Mouse (Mus musculus): Measurements from ENCODE around the gene Aldh3b2.
A peak's percentile ranks its signal among the peaks of the same experiment; 100 is the strongest.

The Aldh3b2 gene

DNA sequence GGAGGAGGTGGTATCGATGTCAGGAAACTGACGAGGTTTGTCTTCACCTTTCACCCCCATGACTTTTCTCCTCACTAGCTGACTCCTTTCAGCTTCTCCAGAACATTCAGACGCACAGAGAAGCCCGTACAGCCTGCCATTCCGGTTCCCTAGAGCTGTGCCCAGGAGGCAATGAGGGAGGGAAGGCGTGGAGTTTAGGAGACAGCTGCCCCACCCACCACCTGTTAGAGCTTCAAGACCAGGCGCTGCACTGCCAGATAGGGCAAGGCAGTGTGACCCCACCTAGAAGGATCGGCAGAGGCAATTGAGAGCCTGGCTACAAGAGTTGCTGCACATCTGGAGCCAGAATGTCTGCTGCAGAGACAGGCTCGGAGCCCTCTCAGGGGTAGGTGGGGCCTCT, at the start of gene Aldh3b2:
Gene Aldh3b2, plus strand, starts transcription at position 100 of the 400 bp plus-strand sequence.
- DNase-seq = no peak

DNA sequence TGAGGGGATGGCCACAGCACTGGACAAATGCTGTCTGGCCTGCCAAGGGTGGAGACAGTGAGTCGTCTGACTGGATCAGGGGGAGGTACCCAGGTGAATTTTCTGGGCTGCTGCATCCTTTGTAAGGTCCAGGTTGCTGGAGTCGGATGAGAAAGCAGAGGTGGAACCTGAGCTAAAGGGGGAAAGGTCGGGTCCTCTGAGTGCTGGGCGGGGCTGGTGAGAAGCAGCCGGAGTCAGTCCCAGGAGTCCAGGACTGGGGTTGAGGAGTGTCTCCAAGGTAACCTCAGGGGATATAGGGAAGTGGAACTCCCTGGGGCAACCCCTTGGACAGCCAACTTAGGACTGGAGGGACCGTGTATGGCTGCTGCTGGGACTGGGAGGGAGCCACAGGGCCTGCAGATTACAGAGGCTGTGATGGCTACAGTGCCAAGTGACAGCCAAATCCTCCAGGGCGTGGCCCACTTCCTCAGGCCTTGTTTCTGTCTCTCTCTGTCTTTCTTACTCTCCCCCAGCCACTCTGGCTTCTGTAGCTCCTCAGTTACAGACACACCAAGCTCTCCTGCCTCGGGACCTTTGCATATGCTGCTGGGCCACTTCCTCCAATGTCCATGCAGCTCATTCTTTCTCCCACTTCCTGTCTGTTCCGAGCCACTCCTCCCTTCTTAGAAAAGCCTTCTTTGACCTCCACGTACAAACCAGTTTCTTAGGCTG, 49.3 kb upstream of the Aldh3b2 start:
- DNase-seq = peak in 1 of 2 experiments; percentile 29

DNA sequence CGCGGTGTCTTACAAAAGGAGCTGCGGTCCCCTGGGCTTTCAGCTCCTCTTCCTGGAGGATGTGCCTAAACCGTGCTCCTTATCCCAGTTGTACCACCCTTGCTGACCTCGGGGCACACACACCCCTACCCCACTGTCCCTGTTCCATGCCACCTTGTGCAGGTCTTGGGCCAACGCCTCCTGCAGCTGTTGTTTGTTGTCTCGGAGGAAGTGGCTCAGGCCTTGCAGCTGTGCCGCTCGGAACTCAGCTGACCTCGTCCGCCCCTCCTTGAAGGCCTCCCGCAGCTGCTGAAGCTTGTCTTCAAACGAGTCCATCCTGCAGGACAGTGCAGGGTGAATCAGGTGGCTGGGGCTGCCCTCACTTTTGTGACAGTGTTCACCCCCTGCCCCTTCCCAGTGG, 48.5 kb upstream of the Aldh3b2 start:
- peak; percentile 60 to 71 for DNase-seq

DNA sequence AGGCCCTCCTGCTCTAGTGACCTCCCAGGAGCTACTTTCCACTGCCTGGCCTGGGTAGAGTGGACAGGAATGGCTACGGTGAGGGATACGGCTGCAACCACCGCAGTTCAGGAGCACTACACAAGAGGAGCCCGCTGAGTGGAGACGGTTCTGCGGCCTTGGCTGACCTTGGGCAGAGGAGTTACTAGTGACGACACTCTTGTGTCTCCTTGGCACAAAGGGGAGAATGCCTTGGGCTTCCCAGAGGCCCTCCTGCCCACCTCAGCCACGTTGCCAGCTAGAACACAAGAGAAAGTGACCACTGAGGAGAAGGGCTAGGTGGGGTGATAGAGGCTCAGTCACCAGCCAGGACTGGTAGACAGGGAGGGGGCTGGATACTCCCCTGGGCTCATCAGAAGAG, 47.9 kb upstream of the Aldh3b2 start:
- peak in 1 of 2 experiments; percentile 8 for DNase-seq

DNA sequence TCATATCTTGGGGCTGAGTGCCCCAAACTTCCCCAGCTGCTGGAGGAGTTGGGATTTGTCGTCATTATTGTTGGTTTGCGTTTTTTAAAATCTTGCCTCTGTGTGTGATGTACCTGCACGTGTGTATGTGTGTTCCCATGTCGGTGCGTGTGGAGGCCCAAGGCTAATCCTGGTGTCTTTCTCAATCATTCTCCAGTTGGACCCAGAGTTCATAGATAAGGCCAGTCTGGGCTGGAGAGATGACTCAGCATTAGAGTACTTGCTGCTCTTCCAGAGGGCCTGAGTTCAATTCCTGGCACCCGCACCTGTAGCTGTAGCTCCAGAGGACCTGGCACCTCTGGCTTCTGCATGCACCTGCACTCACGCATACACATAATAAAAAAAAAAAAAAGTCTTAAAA, 47.3 kb upstream of the Aldh3b2 start:
- no peak for DNase-seq

DNA sequence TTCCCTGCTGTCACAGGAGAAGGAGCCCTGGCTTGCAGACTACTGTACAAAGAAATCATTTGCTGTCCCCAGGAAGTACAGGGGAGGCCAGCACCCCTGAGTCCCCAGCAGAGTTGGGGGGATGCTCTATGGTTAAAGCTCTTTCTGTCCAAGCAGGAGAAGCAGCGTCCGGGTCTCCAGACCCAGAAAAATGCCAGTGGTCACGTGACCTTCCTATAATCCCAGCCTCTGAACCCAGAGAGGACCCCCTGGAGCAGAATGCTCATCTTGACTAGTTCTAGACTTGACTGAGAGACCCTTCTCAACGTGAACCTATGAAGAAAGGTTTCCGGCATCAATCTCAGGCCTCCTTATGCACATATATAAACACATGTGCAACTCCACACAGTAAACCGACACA, 46.3 kb upstream of the Aldh3b2 start:
- DNase-seq = no peak

DNA sequence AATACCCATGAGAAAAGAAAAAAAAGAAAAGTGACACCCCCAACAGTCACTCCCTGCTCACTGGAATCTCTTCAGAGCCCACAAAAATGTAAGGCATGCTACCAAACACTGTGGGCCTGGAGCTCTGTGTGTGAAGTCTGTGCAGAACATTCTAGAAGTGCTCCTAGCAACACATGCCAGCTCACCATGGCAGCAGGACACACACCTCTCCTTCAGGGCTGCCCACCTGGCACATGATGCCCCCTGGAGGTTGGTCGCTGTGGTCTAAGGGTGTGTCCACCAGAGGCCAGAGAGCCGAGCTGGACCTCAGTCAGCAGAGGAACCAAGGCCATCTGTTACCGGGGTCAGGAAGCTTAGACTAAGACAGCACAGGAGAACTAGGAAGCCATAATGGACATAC, 45.8 kb upstream of the Aldh3b2 start:
- DNase-seq = no peak

DNA sequence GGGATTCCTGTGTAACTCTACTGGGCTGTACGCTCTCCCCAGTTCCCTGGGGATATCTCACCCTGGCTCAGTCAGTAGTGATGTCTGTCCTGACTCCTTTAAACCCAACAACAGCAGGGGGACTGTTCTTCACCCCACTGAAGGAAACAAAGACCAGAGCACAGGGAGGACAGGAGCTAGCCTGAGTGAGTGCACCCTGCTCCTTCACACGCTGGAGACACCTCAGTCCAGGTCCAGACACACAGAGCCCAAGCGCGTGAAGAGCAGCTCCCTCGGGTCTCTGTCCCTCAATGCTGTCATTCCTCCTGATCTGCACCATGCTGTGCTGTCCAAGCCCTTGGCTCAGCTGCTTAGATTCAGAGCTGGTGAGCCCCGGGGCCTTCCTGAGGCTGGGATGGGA, 45.4 kb upstream of the Aldh3b2 start:
- no peak for DNase-seq

DNA sequence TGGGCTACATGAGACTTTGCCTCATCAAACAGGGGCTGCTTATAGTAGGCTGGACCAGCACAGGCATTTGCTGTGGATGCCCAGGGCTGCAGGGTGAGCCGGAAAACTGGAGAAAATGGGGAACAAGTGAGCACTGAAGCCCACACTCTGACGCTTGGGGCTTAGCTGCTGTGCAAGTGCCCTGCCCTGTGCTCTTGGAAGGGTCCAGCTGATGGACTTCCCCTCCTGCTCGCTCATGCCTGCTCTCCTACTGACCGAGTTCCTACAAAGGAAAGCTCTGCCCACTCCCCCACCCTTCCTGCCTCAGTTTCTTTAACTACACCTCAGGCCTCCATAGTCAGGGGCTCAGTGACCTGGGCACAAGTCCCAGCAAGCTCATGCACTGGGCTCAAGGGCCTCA, 44.1 kb upstream of the Aldh3b2 start:
- DNase-seq = no peak

DNA sequence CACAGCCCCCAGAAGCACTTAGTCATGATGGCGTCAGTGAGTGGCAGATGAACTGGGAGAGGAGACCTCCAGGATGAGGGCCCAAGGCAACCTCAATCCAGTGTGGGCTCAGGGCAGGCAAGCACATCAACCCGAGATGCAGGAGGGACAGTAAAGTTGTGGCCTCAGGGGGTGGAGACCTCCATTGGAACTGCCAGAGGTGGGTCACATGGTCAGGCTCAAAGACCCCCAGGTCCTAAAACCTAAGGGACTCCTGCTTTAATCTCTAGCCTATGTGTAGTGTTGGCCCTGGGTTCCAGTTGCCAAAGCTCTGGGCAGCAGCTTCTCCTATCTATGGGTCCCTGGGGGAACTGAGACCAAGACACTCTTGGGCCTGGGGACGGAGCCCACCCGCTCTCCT, 43.3 kb upstream of the Aldh3b2 start:
- DNase-seq = no peak

DNA sequence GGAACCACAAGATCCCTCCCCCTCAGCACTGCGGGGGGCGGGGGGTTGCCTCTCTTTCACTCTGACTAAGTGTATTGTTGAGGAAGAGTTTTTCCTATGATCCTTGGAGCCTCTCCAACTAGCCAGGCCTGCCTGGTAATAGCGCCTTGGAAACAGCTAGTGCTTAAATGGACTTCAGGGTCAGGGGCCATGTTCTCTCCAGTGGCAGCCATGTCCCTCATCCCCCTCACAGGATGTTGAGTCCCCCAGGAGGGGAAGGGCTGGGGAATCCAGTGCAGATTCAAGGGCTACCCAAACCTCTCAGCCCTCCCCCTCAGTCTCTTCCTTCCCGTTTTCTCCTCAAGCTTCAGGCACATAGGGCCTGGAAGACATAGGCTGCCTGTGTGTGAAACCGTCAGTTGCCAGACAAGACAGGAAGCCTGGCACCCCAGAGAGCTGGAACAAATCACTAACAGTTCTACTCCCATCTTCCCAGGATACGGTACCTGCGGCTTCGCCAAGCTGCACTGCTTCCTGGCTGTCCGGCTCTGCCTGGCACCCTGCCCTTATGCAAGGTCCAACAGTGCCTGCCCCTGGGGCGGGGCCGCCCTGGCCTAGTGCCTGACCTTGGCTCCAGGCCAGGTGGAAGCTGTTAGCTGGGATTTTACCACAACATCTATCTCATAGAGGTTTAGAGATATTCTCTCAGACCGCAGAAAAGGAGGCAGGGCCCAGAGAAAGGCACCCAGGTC, 42.8 kb upstream of the Aldh3b2 start, which contains the start of gene Aldh3b1:
Gene Aldh3b1, minus strand, starts transcription at position 598 of the 731 bp plus-strand sequence.
- peak; percentile 55 to 63 for DNase-seq

DNA sequence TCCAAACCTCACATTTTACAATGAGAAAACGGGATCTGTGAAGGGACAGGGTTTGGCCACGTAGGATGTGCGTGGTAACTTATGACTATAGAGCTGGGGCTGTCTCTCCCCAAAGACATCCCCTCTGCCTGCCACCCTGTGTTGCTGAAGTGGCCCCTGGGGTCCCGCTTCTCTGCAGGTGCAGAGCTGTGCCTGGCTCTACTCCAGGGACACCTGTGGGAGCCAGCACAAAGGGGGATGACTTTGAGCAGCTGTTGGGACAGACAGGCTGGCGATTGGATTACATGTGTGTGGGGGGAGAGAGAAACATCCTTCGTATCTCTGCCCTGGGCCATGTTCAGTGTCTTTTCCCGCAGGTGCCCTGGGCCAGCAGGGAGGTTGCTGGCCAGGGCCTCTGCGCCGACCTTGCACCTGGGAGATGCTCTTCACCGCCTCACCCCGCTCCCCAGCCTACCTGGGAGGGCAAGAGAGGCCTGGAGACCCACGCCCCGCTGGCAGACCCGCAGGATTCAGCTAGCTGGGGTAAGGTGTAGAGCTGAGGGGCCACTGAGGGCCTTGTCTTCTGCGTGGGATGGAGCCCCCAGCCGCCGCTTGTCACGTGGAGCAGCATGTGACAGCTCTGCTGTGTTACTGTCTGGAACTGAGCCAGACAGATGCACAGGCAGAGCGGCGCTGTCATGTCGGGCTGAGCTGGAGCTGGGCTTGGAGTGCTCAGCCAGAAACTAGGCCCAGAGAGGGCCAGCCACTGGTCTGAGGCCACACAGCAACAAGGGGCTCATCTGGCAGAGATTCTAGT, 41.7 kb upstream of the Aldh3b2 start:
- peak in 1 of 2 experiments; percentile 38 for DNase-seq

DNA sequence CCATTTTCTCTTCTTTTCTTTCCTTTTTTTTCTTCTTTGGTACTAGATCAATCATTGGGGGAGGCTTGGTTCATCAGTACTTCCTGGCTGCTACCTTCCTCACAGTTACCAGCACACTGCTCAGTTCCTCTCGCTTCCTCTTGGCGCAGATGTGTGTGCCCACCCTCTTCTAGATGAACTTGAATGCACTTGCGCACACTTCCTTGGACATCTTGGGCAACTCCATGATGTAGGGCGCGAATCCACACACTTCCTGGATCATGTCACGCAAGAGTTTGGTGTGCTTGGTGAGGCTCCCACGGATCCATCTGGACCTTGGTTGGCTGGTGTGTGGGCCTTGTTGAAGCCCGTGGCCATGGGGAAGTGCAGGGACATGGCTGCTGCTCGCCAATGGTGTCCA, 40.4 kb upstream of the Aldh3b2 start:
- DNase-seq = no peak

DNA sequence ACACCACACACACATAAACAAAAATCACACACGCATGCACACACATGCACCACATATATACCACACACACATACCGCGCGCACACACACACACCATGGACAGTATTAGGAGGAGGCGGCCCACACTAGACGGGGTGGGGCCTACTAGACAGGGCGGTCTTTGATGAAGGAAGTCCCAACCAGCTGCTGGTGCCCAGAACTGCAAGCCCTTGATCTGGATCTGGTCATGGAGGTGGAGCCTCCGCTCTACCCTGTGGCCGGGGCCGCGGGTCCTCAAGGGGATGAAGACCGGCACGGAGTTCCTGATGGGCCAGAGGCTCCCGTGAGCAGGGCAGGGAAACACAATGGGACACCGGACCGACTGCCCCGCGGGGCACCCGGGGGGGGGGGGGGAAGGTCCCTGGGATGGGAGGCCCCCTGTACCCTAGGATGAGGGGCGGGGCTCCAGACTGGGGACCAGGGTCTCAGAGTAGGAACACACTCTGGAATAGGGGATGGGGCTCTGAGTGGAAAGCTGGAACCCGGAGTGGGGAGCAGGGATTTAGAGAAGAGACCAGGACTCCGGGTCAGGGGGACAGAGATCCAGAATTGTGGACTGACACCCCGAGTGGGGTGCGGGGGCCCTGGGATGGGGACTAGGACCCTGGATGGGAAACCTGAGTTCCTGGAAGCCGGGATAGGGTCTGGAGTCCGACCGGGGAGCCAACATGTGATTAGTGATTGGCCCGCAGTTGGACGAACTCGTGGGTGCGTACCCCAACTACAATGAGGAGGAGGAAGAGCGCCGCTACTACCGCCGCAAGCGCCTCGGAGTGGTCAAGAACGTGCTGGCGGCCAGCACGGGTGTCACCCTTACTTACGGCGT, 36.9 kb upstream of the Aldh3b2 start, which contains the start of gene Unc93b1:
Gene Unc93b1, plus strand, starts transcription at position 155 of the 864 bp plus-strand sequence.
- peak; percentile 74 to 76 for DNase-seq

DNA sequence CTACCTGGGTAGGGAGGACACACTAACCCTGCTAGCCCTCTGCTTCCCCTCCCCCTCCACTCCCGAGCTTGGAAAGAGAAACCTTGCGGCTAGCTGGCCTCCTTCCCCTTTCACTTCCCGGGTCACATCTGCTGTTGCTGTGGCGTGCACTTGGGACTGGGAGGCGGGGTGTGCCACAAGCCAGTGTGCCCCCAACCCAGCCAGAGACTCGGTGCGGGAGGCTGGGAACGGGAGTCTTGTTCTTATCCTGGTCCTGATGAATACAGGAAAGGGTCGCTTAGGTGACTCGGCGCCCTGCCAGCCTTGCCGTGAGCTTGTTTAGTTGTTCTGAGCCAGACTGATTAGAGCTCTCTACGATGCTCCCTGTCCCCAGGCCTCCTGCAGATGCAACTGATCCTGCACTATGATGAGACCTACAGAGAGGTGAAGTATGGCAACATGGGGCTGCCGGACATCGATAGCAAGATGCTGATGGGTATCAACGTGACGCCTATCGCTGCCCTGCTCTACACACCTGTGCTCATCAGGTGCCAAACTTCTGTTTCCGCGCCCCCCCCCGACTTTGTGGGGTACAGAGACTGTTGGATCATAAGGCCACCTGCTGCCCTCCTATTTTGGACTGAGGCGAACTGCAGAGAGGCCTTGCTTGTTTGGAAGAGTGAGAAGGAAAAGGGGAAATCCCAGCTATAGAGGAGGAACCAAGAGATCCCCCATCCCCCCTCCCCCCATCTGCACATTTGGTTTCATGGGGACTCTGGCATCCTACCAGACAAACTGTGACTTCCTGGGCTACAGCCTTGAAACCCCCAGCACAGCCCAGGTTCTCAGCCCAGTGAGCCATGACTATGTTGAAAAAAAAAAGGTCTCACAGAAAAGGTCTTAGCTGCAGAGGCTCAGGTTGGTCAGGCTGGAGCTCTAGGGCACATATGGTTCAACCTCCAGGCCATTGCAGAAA, 36.0 kb upstream of the Aldh3b2 start:
- DNase-seq = peak; percentile 82 to 84

DNA sequence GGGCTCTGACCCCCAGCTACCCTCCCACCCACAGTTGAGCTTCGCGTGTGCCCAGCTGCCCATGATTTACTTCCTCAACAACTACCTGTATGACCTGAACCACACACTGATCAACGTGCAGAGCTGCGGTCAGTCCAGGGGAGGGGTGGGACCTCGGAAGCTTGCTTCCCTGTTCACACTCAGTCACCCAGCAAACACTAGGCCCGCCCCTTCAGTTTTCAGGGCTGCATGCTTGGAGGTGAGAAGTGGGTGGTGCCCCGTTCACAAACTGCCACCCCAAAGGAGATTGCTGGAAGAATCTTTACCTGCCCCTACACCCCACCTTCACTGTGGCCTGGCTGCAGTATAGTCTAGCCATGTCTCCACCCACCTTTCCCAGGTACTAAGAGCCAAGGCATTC, 29.8 kb upstream of the Aldh3b2 start:
- no peak for DNase-seq

DNA sequence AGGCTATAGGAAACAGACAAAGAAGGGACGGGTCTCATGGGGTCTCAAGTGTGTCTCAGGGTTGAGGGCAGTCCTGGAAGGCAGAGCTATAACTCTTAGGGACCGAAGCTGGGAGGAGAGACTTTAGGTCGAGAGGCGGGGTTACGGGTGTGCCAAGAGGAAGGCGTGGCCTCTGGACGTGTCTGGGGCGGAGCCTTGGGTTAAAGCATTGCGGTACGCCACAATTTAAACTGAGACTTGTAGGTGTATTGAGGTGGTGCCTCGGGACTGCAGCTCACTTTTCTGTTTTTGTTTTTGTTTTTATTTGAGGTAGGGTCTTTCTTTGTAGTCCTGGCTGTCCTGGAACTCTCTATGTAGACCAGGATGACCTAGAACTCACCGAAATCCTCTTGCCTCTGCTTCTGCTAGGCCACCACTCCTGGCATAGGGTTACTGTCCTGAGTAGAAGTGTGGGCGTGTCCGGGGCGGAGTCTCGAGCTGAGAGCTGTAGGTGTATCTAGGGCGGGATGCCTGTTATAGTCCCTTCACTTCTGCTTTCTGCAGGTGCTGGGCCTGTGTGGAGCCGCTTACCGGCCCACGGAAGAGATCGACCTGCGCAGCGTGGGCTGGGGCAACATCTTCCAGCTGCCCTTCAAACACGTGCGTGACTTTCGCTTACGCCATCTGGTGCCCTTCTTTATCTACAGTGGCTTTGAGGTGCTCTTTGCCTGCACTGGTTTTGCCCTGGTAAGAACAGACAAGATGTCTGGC, 29.0 kb upstream of the Aldh3b2 start:
- DNase-seq = peak; percentile 81 to 85

DNA sequence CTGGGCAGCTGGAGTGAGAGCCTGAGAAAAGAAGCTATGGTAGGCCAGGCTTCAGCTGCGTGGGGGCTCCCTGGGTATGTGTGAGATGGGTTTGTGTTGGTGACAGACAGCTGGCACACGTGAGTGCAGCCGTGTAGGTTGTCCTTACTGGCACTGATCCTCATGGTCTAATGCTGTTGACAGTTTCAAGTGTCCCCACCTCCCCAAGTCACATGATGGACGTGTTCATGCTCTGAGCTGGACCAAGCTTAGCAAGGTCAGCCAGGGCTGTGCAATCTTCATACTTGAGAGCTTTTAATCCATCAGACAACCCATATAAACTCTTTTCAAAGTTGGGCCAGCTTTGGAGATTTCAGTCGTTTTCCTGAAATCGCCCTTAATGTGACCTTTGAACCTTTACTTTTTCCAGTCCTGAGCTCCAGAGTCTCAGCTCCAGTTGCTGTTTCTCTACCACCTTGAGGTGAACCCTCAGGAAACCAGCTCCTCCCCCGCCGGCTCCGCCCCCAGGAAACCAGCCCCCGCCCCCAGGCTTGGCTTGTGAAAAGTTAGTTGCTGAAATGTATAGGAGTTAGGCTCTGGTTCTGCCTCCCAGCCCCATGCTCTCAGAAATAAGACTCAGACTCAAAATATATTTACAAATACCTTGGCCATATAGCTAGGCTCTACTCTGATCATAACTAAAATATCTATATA, 26.1 kb upstream of the Aldh3b2 start:
- DNase-seq = peak; percentile 51 to 66

DNA sequence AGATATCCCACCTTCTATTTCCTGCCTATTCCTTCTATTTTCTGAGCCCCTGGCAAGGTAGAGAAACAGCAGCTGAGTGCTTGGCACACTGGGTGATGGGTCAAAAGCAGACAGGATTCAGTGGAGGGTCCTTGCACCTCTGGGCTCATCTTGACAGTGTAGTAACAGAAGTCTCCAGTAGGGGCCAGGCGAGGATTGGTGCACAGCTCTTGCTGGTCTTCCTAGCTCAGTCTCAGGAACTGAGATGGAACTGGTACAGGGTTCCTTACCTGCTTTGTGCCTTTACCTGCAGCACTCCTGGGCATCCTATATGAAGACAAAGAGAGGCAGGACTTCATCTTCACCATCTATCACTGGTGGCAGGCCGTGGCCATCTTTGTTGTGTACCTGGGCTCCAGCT, 25.4 kb upstream of the Aldh3b2 start:
- peak; percentile 39 to 65 for DNase-seq

DNA sequence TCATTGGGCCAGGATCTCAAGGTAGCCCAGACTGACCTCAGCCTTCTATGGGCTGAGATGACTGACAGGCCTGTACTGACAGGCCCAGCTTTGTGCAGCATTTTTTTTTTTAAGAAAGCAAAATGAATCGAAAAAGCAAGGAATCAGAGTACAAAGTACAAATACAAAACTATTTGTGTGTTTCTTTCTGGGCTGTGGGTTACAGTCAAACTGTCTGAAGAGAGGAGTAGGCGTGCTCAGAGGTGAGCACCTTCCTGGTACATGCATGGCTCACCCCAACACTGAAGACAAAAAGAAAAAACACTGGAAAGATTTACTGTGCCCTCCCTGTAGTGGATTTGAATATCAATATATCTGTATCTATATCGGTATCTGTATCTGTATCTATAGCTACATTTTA, 24.3 kb upstream of the Aldh3b2 start:
- DNase-seq = no peak
